Mouse (Mus musculus) skeletal muscle tissue, postnatal 0 days (tissue): ENCODE data around the gene Slx4. TPM values are rescaled to one million over a fixed set of nuclear protein-coding genes. Genes with fewer than 3 reads are reported as not detected.

Source experiments
- polyA plus RNA-seq: library from polyadenylated mRNA; unstranded; fragments of >200 nt; fragmentation: Nextera tagmentation; extraction: Ambion mirVana; gene quantifications from 2 replicates; pipeline ENCODE4 v1.2.1, GENCODE M21; 2015

The Slx4 gene
- 3.8 and 5.2 TPM in 2 replicates for polyA plus RNA-seq

GRCm38 (mm10) chr16:4003489-4004398 lies at the start of gene Slx4:
TSS of gene Slx4 (minus strand) at chr16:4003770.

GRCm38 (mm10) chr16:4036807-4037206 lies 33.2 kb upstream of the Slx4 start, which contains the start of gene Dnase1:
TSS of gene Dnase1 (plus strand) at chr16:4036942.

GRCm38 (mm10) chr16:3976251-3976671 lies 27.3 kb downstream of the Slx4 start, which contains the start of gene Nlrc3:
TSS of gene Nlrc3 (minus strand) at chr16:3976632.

Other genes starting within 250 kb of the Slx4 start
- gene Olfr15, start 172.9 kb downstream of the Slx4 start, polyA plus RNA-seq: not detected in 2 replicates
- 0.96 and 1.1 TPM in 2 replicates for gene Zfp174, start 156.5 kb downstream of the Slx4 start, polyA plus RNA-seq
- 19.8 and 24.8 TPM in 2 replicates for gene Naa60, start 131.4 kb downstream of the Slx4 start, polyA plus RNA-seq
- gene Zfp597, start 119.2 kb downstream of the Slx4 start, polyA plus RNA-seq: 3.2 and 3.9 TPM in 2 replicates
- 0.69 and 1.2 TPM in 2 replicates for gene Gm20695, start 119.1 kb downstream of the Slx4 start, polyA plus RNA-seq
- gene 1700037C18Rik, start 95.1 kb downstream of the Slx4 start, polyA plus RNA-seq: 6.0 and 6.8 TPM in 2 replicates
- gene Cluap1, start 95.0 kb downstream of the Slx4 start, polyA plus RNA-seq: 12.0 and 12.9 TPM in 2 replicates
- gene Nlrc3, start 27.1 kb downstream of the Slx4 start, polyA plus RNA-seq: 1.1 and 1.3 TPM in 2 replicates
- gene Dnase1, start 33.2 kb upstream of the Slx4 start, polyA plus RNA-seq: 0.69 and 1.3 TPM in 2 replicates
- gene Trap1, start 74.1 kb upstream of the Slx4 start, polyA plus RNA-seq: 76.4 and 84.2 TPM in 2 replicates
- gene Crebbp, start 210.2 kb upstream of the Slx4 start, polyA plus RNA-seq: 15.6 and 16.7 TPM in 2 replicates